Mouse (Mus musculus): ENCODE results near the gene Tssc4. TPM values are rescaled to one million over a fixed set of nuclear protein-coding genes. Genes with fewer than 3 reads are reported as not detected.

Tssc4 gene
- polyA plus RNA-seq, 1 experiment from 2014 or later = 63.8 TPM

DNA sequence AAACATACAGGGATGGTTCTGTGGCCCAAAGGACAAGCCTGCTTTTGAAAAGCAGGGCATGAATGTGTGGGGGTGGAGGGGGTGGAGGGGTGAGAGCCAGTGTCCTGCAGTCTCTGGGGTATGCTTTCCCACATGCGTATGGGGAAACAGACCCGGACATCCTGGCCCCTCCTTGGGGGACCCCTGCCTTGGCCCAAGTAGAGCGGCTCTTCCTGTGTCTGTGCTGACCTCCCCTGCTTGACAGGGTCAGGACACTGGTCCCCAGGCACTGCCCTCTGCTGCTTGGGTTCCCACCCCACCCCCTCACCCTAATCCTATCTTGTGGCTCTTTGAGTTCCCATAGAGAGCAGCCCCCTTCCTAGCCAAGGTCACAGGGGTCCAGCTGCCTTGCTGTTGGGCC is 40.6 kb downstream of the Tssc4 start:
- Histone ChIP-seq H3K9me3 (ENCODE audit: control insufficient read depth, low read length) (no peaks in the 10 kb centered on the region), H3K4me3 (ENCODE audit: low read depth, low read length) (no peak overlapping the region), H3K27ac (ENCODE audit: low read depth, low read length) (no peak overlapping the region), H3K4me1 (ENCODE audit: control insufficient read depth, insufficient read depth, low read length) (peaks cover 3% of the 10 kb centered on the region), H3K9ac (ENCODE audit: low read length) (no peak overlapping the region), H3K27me3 (ENCODE audit: control insufficient read depth, insufficient read depth, low read length) (peaks cover 36% of the 10 kb centered on the region), H3K36me3 (ENCODE audit: control insufficient read depth, insufficient read depth, low read length) (no peaks in the 10 kb centered on the region), H3K4me2 (no peak overlapping the region)
- ATAC-seq (ENCODE audit: low FRiP score) (no peak), DNase-seq (ENCODE audit: low spot score, missing footprints) (no peak)
- 42% methylated on average over 3 of the region's 3 CpGs for WGBS

DNA sequence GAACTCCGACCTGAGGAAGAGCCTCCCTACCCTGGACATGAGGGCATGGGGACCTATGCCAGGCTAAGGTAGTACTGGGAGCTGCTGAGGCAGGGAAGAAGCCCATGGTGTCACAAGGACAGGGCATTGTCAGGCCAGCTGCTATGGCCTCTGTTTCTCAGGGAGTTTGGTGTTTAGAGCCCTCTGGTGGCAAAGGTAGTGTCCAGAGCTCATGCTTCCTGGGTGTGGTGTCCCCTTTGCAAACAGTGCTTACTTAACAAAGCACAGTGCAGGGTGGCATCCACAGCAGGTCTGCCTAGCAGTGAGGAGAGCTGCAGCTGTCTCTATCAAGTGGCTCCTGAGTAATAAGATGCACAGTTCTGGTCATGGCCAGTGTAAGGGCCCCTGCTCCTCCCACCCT is 41.8 kb downstream of the Tssc4 start:
- H3K4me1 ChIP-seq (ENCODE audit: control insufficient read depth, insufficient read depth, low read length) = peaks cover 3% of the 10 kb centered on the region
- H3K9ac ChIP-seq (ENCODE audit: low read length) = no peak overlapping the region
- 55% methylated on average over 1 of the region's 1 CpGs for WGBS
- peaks cover 31% of the 10 kb centered on the region for H3K27me3 ChIP-seq (ENCODE audit: control insufficient read depth, insufficient read depth, low read length)
- DNase-seq (ENCODE audit: low spot score, missing footprints) (no peak), ATAC-seq (ENCODE audit: low FRiP score) (no peak)
- H3K4me3 ChIP-seq (ENCODE audit: low read depth, low read length) = no peak overlapping the region
- no peak overlapping the region for H3K4me2 ChIP-seq
- no peaks in the 10 kb centered on the region for H3K9me3 ChIP-seq (ENCODE audit: control insufficient read depth, low read length)
- H3K27ac ChIP-seq (ENCODE audit: low read depth, low read length) = no peak overlapping the region
- no peaks in the 10 kb centered on the region for H3K36me3 ChIP-seq (ENCODE audit: control insufficient read depth, insufficient read depth, low read length)

DNA sequence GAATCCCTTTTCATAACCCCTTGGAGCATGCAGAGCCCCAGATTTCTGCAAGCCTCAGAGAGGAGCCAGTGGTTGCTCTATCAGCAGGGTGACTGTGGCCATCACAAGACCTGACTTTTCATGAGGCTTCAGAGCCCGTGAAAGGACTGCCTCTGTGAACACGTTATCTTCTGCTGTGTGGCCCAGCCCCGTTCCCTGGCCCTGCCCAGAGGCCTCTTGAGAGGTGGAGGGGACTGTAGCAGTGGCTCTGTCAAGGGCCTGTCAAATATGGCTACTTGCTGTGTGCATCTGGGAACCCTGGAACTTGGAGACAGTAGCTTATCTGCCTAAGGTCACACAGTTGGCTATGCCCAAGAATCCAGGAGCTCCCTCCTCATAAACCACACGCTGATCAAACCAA is 42.7 kb downstream of the Tssc4 start:
- ATAC-seq (ENCODE audit: low FRiP score) (no peak), DNase-seq (ENCODE audit: low spot score, missing footprints) (no peak)
- H3K9me3 ChIP-seq (ENCODE audit: control insufficient read depth, low read length) = no peaks in the 10 kb centered on the region
- peaks cover 21% of the 10 kb centered on the region for H3K27me3 ChIP-seq (ENCODE audit: control insufficient read depth, insufficient read depth, low read length)
- H3K9ac ChIP-seq (ENCODE audit: low read length) = no peak overlapping the region
- peaks cover 3% of the 10 kb centered on the region for H3K4me1 ChIP-seq (ENCODE audit: control insufficient read depth, insufficient read depth, low read length)
- WGBS = 76% methylated on average over 4 of the region's 4 CpGs
- no peaks in the 10 kb centered on the region for H3K36me3 ChIP-seq (ENCODE audit: control insufficient read depth, insufficient read depth, low read length)
- no peak overlapping the region for H3K4me2 ChIP-seq
- no peak overlapping the region for H3K27ac ChIP-seq (ENCODE audit: low read depth, low read length)
- no peak overlapping the region for H3K4me3 ChIP-seq (ENCODE audit: low read depth, low read length)

DNA sequence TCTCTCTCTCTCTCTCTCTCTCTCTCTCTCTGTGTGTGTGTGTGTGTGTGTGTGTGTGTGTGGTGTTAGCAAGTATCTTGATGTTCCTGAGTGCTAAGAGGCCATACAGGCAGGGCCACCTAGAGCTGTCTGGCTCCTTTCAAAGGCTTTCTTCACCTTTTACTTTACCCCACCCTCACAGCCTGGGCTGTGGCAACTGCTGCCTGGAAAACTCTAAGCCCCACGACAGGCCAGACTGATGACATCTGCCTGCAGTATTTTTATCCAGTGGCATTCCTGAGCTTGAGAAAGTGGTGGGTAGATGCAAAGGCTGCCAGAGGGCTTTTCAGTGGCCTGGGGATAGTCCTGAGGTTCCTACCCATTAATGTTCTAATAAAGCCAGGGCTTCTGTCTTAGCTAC is 43.3 kb downstream of the Tssc4 start:
- no peaks in the 10 kb centered on the region for H3K36me3 ChIP-seq (ENCODE audit: control insufficient read depth, insufficient read depth, low read length)
- H3K4me1 ChIP-seq (ENCODE audit: control insufficient read depth, insufficient read depth, low read length) = peaks cover under 1% of the 10 kb centered on the region; the same call in 1 of the 2 replicates
- no peak overlapping the region for H3K4me2 ChIP-seq
- no peak overlapping the region for H3K4me3 ChIP-seq (ENCODE audit: low read depth, low read length)
- DNase-seq (ENCODE audit: low spot score, missing footprints) = no peak
- H3K9ac ChIP-seq (ENCODE audit: low read length) = no peak overlapping the region
- H3K27me3 ChIP-seq (ENCODE audit: control insufficient read depth, insufficient read depth, low read length) = peaks cover 15% of the 10 kb centered on the region
- no peak for ATAC-seq (ENCODE audit: low FRiP score)
- H3K9me3 ChIP-seq (ENCODE audit: control insufficient read depth, low read length) = no peaks in the 10 kb centered on the region
- WGBS = 58% methylated on average over 1 of the region's 1 CpGs
- no peak overlapping the region for H3K27ac ChIP-seq (ENCODE audit: low read depth, low read length)

DNA sequence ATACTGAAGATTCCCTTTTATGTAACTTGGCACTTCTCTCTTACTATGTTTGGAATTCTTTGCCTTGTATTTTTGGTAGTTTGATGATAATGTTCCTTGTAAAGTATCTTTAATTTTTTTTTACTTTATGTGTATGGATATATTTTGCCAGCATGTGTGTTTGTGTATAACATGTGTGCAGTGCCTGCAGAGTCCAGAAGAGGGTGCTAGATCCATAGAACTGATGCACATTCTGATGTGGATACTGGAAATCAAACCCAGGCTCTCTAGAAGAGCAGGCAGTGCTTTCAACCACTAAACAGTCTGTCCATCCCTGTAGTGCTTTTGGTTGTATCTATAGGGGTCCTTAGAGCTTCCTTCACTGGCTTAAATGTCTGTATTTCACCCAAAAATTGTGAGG is 45.7 kb downstream of the Tssc4 start:
- ATAC-seq (ENCODE audit: low FRiP score) (no peak), DNase-seq (ENCODE audit: low spot score, missing footprints) (no peak)
- H3K4me3 ChIP-seq (ENCODE audit: low read depth, low read length) = no peak overlapping the region
- H3K9me3 ChIP-seq (ENCODE audit: control insufficient read depth, low read length) = no peaks in the 10 kb centered on the region
- no peaks in the 10 kb centered on the region for H3K27me3 ChIP-seq (ENCODE audit: control insufficient read depth, insufficient read depth, low read length)
- no peak overlapping the region for H3K4me2 ChIP-seq
- no peaks in the 10 kb centered on the region for H3K36me3 ChIP-seq (ENCODE audit: control insufficient read depth, insufficient read depth, low read length)
- H3K4me1 ChIP-seq (ENCODE audit: control insufficient read depth, insufficient read depth, low read length) = no peaks in the 10 kb centered on the region
- no peak overlapping the region for H3K9ac ChIP-seq (ENCODE audit: low read length)
- no peak overlapping the region for H3K27ac ChIP-seq (ENCODE audit: low read depth, low read length)

DNA sequence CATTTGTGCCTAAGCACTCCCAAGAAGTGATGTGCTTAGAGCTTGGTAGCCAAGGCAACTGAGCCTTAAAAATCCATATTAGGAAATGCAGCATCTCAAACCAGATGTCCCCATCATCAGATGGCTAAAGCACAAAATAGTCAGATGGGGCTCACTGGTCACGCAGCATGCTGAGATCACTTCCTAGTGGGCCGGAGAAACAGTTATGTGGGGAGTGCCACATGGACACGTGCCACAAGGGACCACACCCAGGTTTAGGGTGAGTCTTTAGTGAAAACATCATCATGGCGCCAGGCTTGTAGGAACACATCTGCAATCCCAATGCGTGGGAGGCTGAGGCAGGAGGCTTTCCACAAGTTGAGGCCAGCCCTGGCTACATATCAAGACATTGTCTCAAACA is 47.5 kb downstream of the Tssc4 start:
- Histone ChIP-seq H3K36me3 (ENCODE audit: control insufficient read depth, insufficient read depth, low read length) (no peaks in the 10 kb centered on the region), H3K9me3 (ENCODE audit: control insufficient read depth, low read length) (no peaks in the 10 kb centered on the region), H3K9ac (ENCODE audit: low read length) (no peak overlapping the region), H3K27ac (ENCODE audit: low read depth, low read length) (no peak overlapping the region), H3K4me3 (ENCODE audit: low read depth, low read length) (no peak overlapping the region), H3K27me3 (ENCODE audit: control insufficient read depth, insufficient read depth, low read length) (no peaks in the 10 kb centered on the region), H3K4me1 (ENCODE audit: control insufficient read depth, insufficient read depth, low read length) (no peaks in the 10 kb centered on the region), H3K4me2 (no peak overlapping the region)
- no peak for DNase-seq (ENCODE audit: low spot score, missing footprints)
- WGBS = 83% methylated on average over 5 of the region's 5 CpGs
- no peak for ATAC-seq (ENCODE audit: low FRiP score)

DNA sequence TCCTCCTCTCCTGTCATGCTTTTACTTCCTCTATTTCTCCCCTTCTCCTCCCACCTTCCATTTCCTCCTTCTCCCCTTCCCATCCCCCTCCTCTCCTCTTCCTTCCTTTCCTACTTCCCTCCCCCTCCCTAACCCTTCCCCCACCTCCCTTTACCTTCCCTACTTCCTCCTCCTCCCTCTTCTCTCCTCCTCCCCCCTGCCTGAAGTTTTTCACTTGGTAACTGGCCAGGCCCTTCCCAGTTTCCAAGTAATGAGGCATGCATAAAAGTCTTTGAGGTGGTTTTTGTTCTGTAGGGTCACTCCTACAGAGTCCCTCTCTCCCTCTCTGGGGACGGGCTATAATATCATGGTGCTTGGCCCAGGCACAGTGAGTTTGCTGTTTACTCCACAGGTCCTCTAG is 50.4 kb downstream of the Tssc4 start:
- Histone ChIP-seq H3K4me2 (no peak overlapping the region), H3K4me1 (ENCODE audit: control insufficient read depth, insufficient read depth, low read length) (0 out of 2 replicates have a peak, but pooled peaks cover 2% of the 10 kb centered on the region), H3K9ac (ENCODE audit: low read length) (no peak overlapping the region), H3K4me3 (ENCODE audit: low read depth, low read length) (no peak overlapping the region), H3K9me3 (ENCODE audit: control insufficient read depth, low read length) (no peaks in the 10 kb centered on the region), H3K36me3 (ENCODE audit: control insufficient read depth, insufficient read depth, low read length) (no peaks in the 10 kb centered on the region), H3K27ac (ENCODE audit: low read depth, low read length) (no peak overlapping the region), H3K27me3 (ENCODE audit: control insufficient read depth, insufficient read depth, low read length) (no peaks in the 10 kb centered on the region; the same call in 1 of the 2 replicates)
- DNase-seq (ENCODE audit: low spot score, missing footprints) = no peak
- no peak for ATAC-seq (ENCODE audit: low FRiP score)
- 42% methylated on average over 1 of the region's 1 CpGs for WGBS

DNA sequence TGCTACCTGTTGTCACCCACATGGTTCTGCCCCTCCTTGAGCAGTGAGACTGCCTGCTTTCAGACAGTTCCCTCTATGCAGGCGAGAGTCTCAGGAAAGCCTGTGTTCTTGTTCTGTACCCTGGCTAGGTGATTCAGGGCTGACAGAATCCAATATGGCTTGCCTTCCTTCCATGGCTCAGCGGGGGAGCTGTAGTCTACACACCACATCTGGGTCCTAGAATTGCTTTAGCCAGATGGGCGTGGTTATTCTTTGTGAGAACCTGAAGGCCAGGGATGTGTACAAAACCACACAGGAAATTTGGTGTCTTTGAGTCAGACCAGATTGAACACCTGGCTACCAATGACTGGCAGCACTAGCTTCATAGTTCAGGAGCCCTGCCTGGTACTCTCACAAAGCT is 50.8 kb downstream of the Tssc4 start:
- 0 out of 2 replicates have a peak, but pooled peaks cover 2% of the 10 kb centered on the region for H3K4me1 ChIP-seq (ENCODE audit: control insufficient read depth, insufficient read depth, low read length)
- H3K9ac ChIP-seq (ENCODE audit: low read length) = no peak overlapping the region
- no peak for ATAC-seq (ENCODE audit: low FRiP score)
- H3K4me3 ChIP-seq (ENCODE audit: low read depth, low read length) = no peak overlapping the region
- H3K4me2 ChIP-seq = no peak overlapping the region
- H3K36me3 ChIP-seq (ENCODE audit: control insufficient read depth, insufficient read depth, low read length) = no peaks in the 10 kb centered on the region
- H3K9me3 ChIP-seq (ENCODE audit: control insufficient read depth, low read length) = no peaks in the 10 kb centered on the region
- 81% methylated on average over 3 of the region's 3 CpGs for WGBS
- H3K27me3 ChIP-seq (ENCODE audit: control insufficient read depth, insufficient read depth, low read length) = no peaks in the 10 kb centered on the region; the same call in 1 of the 2 replicates
- no peak for DNase-seq (ENCODE audit: low spot score, missing footprints)
- no peak overlapping the region for H3K27ac ChIP-seq (ENCODE audit: low read depth, low read length)

Data from midbrain, embryonic 11.5 days (tissue).